Mouse (Mus musculus): Measurements from ENCODE around the gene Olfr62. TPM values are rescaled to one million over a fixed set of nuclear protein-coding genes. Genes with fewer than 3 reads are reported as not detected.
A peak's percentile ranks its signal among the peaks of the same experiment; 100 is the strongest.

The Olfr62 gene
- polyA plus RNA-seq (2012; rRNA removed), result not detected in 2 replicates

DNA sequence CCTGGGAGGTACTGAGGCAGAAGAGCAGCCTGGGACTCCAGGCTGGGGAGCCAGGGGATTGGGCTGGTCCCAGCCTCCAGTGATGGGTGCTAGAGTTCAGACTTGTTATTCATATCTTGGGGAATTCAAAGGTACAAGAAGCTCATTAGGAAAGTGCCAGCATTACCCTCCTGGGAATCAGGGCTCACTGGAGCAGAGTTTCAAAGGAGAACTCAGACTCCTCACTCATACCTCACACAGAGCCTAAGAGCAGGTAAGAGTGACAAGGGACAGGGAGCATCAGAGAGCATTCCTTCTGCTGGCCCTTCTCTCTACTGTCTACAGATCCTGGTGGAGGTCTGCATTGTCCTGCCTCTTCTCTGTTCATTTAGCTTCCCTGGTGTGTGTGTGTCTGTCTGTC is at the start of gene Olfr62:
Gene Olfr62, plus strand, starts transcription at position 301 of the 400 bp plus-strand sequence.
- TF ChIP-seq CTCF (IDR thresholded peaks at IDR 0.05; ENCODE audit: borderline replicate concordance, extremely low read depth, insufficient read depth, insufficient read length), result no peak
- TF ChIP-seq POLR2A (IDR thresholded peaks at IDR 0.05; ENCODE audit: borderline replicate concordance, extremely low read depth, insufficient read depth, insufficient read length, poor library complexity, severe bottlenecking), result no peak
- DNase-seq (ENCODE audit: low read depth), result no peak

DNA sequence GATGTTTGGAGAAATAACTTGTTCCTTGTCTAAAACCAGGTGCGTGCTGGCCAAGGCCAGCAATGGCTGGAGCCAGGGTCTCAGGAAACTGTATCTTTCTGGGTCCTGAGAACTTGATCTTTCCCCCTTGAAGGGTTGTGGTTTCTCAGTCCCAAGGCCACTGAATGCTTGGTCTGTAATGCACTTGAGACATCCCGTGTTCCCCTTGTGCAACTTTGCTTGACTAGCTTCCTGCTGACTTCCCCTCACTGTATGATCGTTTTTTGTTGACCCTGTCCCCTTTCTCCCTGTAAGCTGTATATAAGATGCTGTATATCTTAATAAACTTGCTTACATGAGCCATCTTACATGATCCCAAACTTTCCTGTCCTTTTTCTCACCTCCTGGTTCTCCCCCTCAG is 48.9 kb upstream of the Olfr62 start:
- no peak for DNase-seq (ENCODE audit: low read depth)
- TF ChIP-seq CTCF (IDR thresholded peaks at IDR 0.05; ENCODE audit: borderline replicate concordance, extremely low read depth, insufficient read depth, insufficient read length) (no peak), POLR2A (IDR thresholded peaks at IDR 0.05; ENCODE audit: borderline replicate concordance, extremely low read depth, insufficient read depth, insufficient read length, poor library complexity, severe bottlenecking) (no peak)

DNA sequence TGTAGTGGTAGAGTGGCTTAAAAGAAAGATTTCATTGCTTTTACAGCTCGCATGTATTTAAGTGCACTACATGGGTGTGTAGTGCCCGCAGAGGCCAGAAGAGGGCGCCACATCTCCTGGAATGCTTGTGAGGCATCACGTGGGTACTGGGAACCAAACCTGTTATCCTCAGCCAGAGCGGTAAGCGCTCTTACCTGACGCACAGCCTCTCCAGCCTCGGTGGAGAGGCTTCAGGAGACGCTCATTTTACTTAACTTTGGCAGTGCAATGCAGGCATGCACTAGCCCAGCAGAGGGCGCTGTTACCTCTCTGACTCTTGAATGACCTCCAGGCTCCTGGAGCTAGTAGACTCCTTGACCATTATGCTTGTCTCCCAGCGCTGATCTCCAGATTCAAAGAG is 46.1 kb upstream of the Olfr62 start:
- TF ChIP-seq POLR2A (IDR thresholded peaks at IDR 0.05; ENCODE audit: borderline replicate concordance, extremely low read depth, insufficient read depth, insufficient read length, poor library complexity, severe bottlenecking) (no peak), CTCF (IDR thresholded peaks at IDR 0.05; ENCODE audit: borderline replicate concordance, extremely low read depth, insufficient read depth, insufficient read length) (0 out of 2 replicates have a peak, but pooled peaks have one; percentile 25)
- no peak for DNase-seq (ENCODE audit: low read depth)

DNA sequence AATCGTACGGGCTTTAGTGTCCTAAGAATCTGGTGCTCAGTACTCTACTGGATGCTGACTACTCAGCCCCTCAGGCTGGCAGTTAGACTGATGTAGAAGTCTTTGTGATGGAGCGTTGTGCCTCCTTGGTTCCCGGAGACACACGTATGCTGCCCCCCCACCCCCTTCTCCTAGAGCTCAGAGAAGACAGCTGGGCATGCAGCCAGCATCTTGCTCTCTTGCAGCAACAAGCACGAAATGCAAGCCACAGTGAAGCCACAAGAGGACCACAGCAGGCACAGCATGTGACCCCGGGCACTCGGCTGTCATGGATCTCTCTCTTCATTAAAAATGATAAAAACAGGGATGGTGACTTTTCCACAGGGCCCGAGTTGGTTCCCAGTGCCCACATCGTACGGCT is 43.3 kb upstream of the Olfr62 start:
- peak; percentile 20 for DNase-seq (ENCODE audit: low read depth)
- TF ChIP-seq POLR2A (IDR thresholded peaks at IDR 0.05; ENCODE audit: borderline replicate concordance, extremely low read depth, insufficient read depth, insufficient read length, poor library complexity, severe bottlenecking) (no peak), CTCF (IDR thresholded peaks at IDR 0.05; ENCODE audit: borderline replicate concordance, extremely low read depth, insufficient read depth, insufficient read length) (no peak)

DNA sequence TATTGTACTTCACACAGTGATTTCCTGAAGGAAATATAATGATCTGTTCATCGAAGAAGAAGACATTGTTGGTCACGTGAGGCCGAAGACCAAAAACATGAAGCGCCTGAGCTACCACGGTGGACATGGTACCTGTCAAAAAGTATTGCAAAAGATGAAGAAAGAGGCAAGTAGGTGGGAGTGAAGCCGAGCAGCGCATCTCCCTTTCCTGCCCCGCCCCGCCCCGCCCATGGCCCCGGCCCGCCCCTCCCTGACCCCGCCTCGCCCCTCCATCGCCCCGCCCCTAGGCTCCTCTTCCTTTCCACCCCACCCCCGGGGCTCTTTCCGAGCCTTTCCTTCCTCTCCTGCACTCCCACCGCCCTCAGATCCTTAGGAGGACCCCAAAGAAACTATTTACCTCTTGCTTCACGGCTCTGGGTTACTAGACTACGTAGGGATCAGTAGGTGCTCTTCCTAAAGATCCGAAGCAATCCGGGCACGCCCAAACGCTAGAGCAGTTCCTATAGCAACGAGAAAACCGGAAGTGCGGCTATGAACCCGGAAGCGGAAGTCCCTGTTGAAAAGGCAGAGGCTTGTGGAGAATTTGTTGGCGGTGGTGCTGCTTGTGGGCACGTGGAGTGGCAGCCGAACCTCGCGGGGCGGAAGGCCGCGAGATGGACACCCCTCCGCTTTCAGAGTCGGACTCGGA is 38.3 kb upstream of the Olfr62 start, which contains the start of the genes Cfap57 and Ebna1bp2:
Gene Cfap57, minus strand, starts transcription at position 499 of the 688 bp plus-strand sequence.
Gene Ebna1bp2, plus strand, starts transcription at position 521 of the 688 bp plus-strand sequence.
- TF ChIP-seq CTCF (IDR thresholded peaks at IDR 0.05; ENCODE audit: borderline replicate concordance, extremely low read depth, insufficient read depth, insufficient read length), result no peak
- peak; percentile 12; the same call in 1 of the 2 replicates for TF ChIP-seq POLR2A (IDR thresholded peaks at IDR 0.05; ENCODE audit: borderline replicate concordance, extremely low read depth, insufficient read depth, insufficient read length, poor library complexity, severe bottlenecking)
- peak; percentile 97 for DNase-seq (ENCODE audit: low read depth)

DNA sequence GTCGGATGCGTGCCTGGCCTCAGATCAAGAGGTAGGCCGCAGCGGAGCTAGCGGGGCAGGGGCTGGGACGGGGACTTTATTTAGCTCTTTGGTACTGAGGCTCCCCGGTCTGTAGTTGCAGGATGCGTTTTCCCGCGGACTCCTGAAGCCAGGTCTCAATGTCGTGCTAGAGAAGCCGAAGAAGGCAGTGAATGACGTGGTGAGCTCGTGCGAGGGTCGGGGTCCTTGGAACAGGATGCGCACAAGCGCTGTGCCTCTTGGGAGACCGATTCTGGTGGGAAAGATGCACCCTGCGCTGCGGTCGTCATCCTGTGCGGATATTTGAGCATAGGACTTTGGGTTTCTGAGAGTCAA is 37.8 kb upstream of the Olfr62 start:
- no peak for DNase-seq (ENCODE audit: low read depth)
- TF ChIP-seq CTCF (IDR thresholded peaks at IDR 0.05; ENCODE audit: borderline replicate concordance, extremely low read depth, insufficient read depth, insufficient read length) (no peak), POLR2A (IDR thresholded peaks at IDR 0.05; ENCODE audit: borderline replicate concordance, extremely low read depth, insufficient read depth, insufficient read length, poor library complexity, severe bottlenecking) (no peak)

DNA sequence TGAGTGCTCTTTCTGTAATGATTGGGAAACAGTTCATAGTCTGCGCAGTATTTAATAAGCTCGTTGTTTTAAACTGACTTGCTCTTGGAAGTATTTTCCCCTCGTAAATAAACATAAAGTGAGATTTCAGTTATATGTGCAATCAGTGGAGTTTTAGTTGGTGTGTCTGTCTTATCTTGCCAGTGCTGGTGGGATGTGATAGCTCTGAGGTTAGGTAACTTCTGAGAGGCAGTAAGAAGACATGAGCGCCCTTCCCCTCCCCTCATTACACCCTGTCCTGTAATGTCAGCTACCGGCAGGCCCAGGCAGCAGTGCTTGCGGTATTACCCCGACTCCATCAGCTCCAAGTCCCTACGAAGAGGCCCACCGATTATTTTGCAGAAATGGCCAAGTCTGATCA is 37.0 kb upstream of the Olfr62 start:
- TF ChIP-seq POLR2A (IDR thresholded peaks at IDR 0.05; ENCODE audit: borderline replicate concordance, extremely low read depth, insufficient read depth, insufficient read length, poor library complexity, severe bottlenecking), result no peak
- TF ChIP-seq CTCF (IDR thresholded peaks at IDR 0.05; ENCODE audit: borderline replicate concordance, extremely low read depth, insufficient read depth, insufficient read length), result no peak
- no peak for DNase-seq (ENCODE audit: low read depth)

DNA sequence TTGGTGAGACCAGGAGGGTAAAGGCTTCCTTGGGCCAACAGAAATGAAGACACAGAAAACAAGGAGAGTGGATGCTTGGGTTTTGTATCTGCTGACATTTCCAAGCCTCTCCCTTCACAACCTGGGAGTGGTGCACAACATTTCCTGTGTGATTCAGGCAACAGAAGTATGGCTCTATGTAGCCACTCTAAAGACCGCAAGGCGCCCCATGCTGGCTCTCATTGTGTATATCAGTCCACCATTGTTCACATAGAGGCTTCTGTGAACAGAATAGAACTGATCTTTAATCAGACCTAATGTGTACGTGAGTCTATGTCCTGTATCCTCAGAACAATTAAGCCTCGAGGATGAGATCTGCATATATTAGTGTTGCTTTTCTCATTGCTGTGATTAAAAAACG is 28.5 kb upstream of the Olfr62 start:
- TF ChIP-seq CTCF (IDR thresholded peaks at IDR 0.05; ENCODE audit: borderline replicate concordance, extremely low read depth, insufficient read depth, insufficient read length) (no peak), POLR2A (IDR thresholded peaks at IDR 0.05; ENCODE audit: borderline replicate concordance, extremely low read depth, insufficient read depth, insufficient read length, poor library complexity, severe bottlenecking) (no peak)
- no peak for DNase-seq (ENCODE audit: low read depth)

DNA sequence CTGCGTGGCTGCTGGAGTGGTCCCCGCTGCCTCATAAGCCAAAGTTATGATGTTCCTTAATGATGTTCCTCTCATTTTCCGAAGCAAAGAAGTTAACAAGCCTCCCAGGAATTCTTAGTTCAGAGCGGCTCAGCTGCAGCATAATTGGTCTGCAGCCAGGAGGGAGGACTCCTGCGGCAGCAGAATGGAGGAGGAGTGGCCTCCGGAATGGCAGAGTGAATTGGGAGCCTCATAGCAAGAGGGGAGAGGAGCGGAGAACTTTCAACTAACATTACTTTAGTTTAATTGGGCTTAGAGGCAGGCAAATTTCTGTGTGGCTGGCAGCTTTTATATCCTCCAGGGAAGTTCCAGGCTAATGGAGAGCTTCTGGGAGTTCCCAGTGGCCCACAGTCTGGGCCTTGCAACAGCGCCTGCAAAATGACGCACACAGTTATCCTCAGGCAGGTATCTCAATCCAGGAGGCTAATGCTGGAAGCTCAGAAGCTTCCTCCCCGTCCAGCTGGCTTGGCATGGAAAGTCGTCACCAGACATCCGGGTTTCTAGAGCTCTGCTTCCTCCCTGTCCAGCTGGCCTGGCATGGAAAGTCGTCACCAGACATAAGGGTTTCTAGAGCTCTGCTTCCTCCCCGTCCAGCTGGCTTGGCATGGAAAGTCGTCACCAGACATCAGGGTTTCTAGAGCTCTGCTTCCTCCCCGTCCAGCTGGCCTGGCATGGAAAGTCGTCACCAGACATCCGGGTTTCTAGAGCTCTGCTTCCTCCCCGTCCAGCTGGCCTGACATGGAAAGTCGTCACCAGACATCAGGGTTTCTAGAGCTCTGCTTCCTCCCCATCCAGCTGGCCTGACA is 16.2 kb upstream of the Olfr62 start:
- TF ChIP-seq CTCF (IDR thresholded peaks at IDR 0.05; ENCODE audit: borderline replicate concordance, extremely low read depth, insufficient read depth, insufficient read length) (no peak), POLR2A (IDR thresholded peaks at IDR 0.05; ENCODE audit: borderline replicate concordance, extremely low read depth, insufficient read depth, insufficient read length, poor library complexity, severe bottlenecking) (no peak)
- DNase-seq (ENCODE audit: low read depth), result peak; percentile 79

DNA sequence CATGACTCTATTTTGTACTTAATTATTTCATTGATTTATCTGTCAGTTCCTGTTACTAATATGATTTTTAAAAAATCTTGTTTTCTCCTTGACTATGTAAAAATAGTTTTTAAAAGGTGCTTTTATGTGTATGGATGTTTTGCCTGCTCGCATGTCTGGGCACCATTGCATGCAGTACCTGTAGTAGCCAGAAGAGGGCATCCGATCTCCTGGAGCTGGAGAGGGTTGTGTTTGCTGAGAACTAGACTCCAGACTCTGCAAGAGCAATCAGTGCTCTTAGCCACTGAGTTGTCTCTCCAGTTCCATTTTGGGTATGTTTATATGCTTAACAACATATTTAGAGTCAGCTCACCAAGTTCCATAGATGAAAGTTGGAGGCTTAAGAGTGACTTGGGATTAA is 13.5 kb upstream of the Olfr62 start:
- DNase-seq (ENCODE audit: low read depth), result peak; percentile 61

DNA sequence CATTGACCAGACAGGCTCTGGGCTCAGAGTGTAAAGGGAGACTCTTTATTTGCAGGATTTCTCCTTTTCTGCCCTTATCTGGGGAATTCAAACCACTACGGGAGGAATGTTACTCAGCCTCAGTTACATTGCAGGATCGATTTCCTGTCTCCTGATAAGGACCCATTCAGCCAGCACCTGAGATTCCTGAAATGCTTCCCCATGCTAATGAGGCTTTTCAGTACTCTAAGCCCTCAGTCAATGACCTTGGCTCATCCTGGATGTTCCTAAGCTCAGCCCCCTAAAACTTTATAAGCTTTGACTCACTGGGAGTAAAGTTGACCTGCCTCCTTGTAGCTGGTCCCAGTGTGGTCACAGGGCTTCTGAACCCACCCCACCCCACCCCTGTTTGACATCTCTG is 28.3 kb downstream of the Olfr62 start:
- no peak for DNase-seq (ENCODE audit: low read depth)
- TF ChIP-seq POLR2A (IDR thresholded peaks at IDR 0.05; ENCODE audit: borderline replicate concordance, extremely low read depth, insufficient read depth, insufficient read length, poor library complexity, severe bottlenecking) (no peak), CTCF (IDR thresholded peaks at IDR 0.05; ENCODE audit: borderline replicate concordance, extremely low read depth, insufficient read depth, insufficient read length) (no peak)

More for the DNA sequence above, 13.5 kb upstream of the Olfr62 start:
- TF ChIP-seq CTCF (IDR thresholded peaks at IDR 0.05; ENCODE audit: borderline replicate concordance, extremely low read depth, insufficient read depth, insufficient read length) (peak; percentile 77), POLR2A (IDR thresholded peaks at IDR 0.05; ENCODE audit: borderline replicate concordance, extremely low read depth, insufficient read depth, insufficient read length, poor library complexity, severe bottlenecking) (no peak)

Data from brain, embryonic 14.5 days (tissue).